Mouse (Mus musculus): ENCODE measurements around the gene Atg2a. TPM values are rescaled to one million over a fixed set of nuclear protein-coding genes. Genes with fewer than 3 reads are reported as not detected.

The Atg2a gene
- total RNA-seq (2023), result 100 to 1,000 TPM; 105 to 123 TPM

GRCm38 (mm10) chr19:6241274-6242107 is at the start of gene Atg2a:
TSS of gene Atg2a (plus strand) at chr19:6241668.

GRCm38 (mm10) chr19:6226135-6226534 is 15.3 kb upstream of the Atg2a start, which contains the start of gene Gpha2:
TSS of gene Gpha2 (plus strand) at chr19:6226380.

GRCm38 (mm10) chr19:6235084-6236052 is 6.1 kb upstream of the Atg2a start, which contains the start of gene Ppp2r5b:
TSS of gene Ppp2r5b (minus strand) at chr19:6235872.

GRCm38 (mm10) chr19:6276426-6277421 is 35.3 kb downstream of the Atg2a start, which contains the start of gene Ehd1:
TSS of gene Ehd1 (plus strand) at chr19:6276725.

GRCm38 (mm10) chr19:6306137-6306551 is 64.7 kb downstream of the Atg2a start, which contains the start of gene Cdc42bpg:
TSS of gene Cdc42bpg (plus strand) at chr19:6306456.

Other genes starting within 250 kb of the Atg2a start
- gene Capn1, start 225.8 kb upstream of the Atg2a start, total RNA-seq (2023), result 100 to 1,000 TPM in 1 of 2 experiments, 10 to 100 TPM in 1; 97.9 to 103 TPM
- 100 to 1,000 TPM; 205 to 221 TPM for gene Syvn1, start 195.1 kb upstream of the Atg2a start, total RNA-seq (2023)
- 10 to 100 TPM; 24.4 to 30.4 TPM for gene Mrpl49, start 183.9 kb upstream of the Atg2a start, total RNA-seq (2023)
- gene Fau, start 183.8 kb upstream of the Atg2a start, total RNA-seq (2023), result 1,000 to 10,000 TPM; 3,281 to 3,326 TPM
- gene Znhit2, start 180.5 kb upstream of the Atg2a start, total RNA-seq (2023), result 10 to 100 TPM; 11.5 to 17.8 TPM
- gene Tm7sf2, start 173.3 kb upstream of the Atg2a start, total RNA-seq (2023), result 10 to 100 TPM; 11.2 to 16.4 TPM
- gene Vps51, start 164.4 kb upstream of the Atg2a start, total RNA-seq (2023), result 100 to 1,000 TPM in 1 of 2 experiments, 10 to 100 TPM in 1; 83.4 to 105 TPM
- gene Tmem262, start 161.6 kb upstream of the Atg2a start, total RNA-seq (2023), result not detected
- gene Gm28374, start 159.4 kb upstream of the Atg2a start, total RNA-seq (2023), result not detected
- 10 to 100 TPM; 51.4 to 65.8 TPM for gene Zfpl1, start 156.7 kb upstream of the Atg2a start, total RNA-seq (2023)
- gene Cdca5, start 156.7 kb upstream of the Atg2a start, total RNA-seq (2023), result 1 to 10 TPM; 1.6 TPM
- gene AC131692.1, start 147.2 kb upstream of the Atg2a start, total RNA-seq (2023), result not detected
- gene Naaladl1, start 135.9 kb upstream of the Atg2a start, total RNA-seq (2023), result not detected
- gene Sac3d1, start 123.0 kb upstream of the Atg2a start, total RNA-seq (2023), result 1 to 10 TPM; 8.8 to 10.0 TPM
- gene Snx15, start 113.4 kb upstream of the Atg2a start, total RNA-seq (2023), result 10 to 100 TPM; 41.1 to 46.7 TPM
- gene Batf2, start 100.7 kb upstream of the Atg2a start, total RNA-seq (2023), result not detected
- gene Arl2, start 100.1 kb upstream of the Atg2a start, total RNA-seq (2023), result 10 to 100 TPM; 31.4 to 32.2 TPM
- gene Majin, start 57.3 kb upstream of the Atg2a start, total RNA-seq (2023), result not detected
- not detected for gene Gpha2, start 15.3 kb upstream of the Atg2a start, total RNA-seq (2023)
- gene Ppp2r5b, start 5.8 kb upstream of the Atg2a start, total RNA-seq (2023), result 10 to 100 TPM; 25.7 to 33.0 TPM
- 100 to 1,000 TPM; 212 to 217 TPM for gene Ehd1, start 35.1 kb downstream of the Atg2a start, total RNA-seq (2023)
- gene Cdc42bpg, start 64.8 kb downstream of the Atg2a start, total RNA-seq (2023), result 1 to 10 TPM; 8.0 to 9.0 TPM
- gene Men1, start 93.3 kb downstream of the Atg2a start, total RNA-seq (2023), result 10 to 100 TPM; 42.3 to 45.0 TPM
- 100 to 1,000 TPM; 638 TPM for gene Map4k2, start 99.5 kb downstream of the Atg2a start, total RNA-seq (2023)
- gene Sf1, start 122.0 kb downstream of the Atg2a start, total RNA-seq (2023), result 1,000 to 10,000 TPM in 1 of 2 experiments, 100 to 1,000 TPM in 1; 928 to 1,009 TPM
- 10 to 100 TPM; 17.5 to 19.3 TPM for gene Pygm, start 142.7 kb downstream of the Atg2a start, total RNA-seq (2023)
- 100 to 1,000 TPM; 737 to 900 TPM for gene Rasgrp2, start 157.7 kb downstream of the Atg2a start, total RNA-seq (2023)
- gene Nrxn2, start 177.1 kb downstream of the Atg2a start, total RNA-seq (2023), result 1 to 10 TPM in 1 of 2 experiments, under 1 TPM in 1; 0.70 to 1.1 TPM

Measured in B cell, adult 67 days (primary cell).